Mouse (Mus musculus) stomach, postnatal 0 days (tissue): Measurements from ENCODE around the gene Lrmda. TPM values are rescaled to one million over a fixed set of nuclear protein-coding genes. Genes with fewer than 3 reads are reported as not detected.

Source experiments
- ATAC-seq: fragments of 200-750 bp; cut with Nextera tagmentation; 2 replicates; pipeline ENCODE4 v1.8.0; 2017; ENCODE audit not compliant: low FRiP score, low TSS enrichment
- DNase-seq: peaks from one replicate; pipeline ENCODE4 v3.0.0-alpha.2; 2016; ENCODE audit warnings: low spot score
- H3K27ac ChIP-seq: fragments of 300-500 bp; sonication (generic); replicated peaks from 2 replicates; pipeline ENCODE4 v1.5.1; 2014; ENCODE audit warnings: mild to moderate bottlenecking, control low read depth
- H3K27me3 ChIP-seq: fragments of 300-500 bp; sonication (generic); 2 replicates; pipeline ENCODE4 v1.6.1; 2014; ENCODE audit warnings: low read length; ENCODE audit not compliant: control insufficient read depth, insufficient read depth
- H3K36me3 ChIP-seq: fragments of 300-500 bp; sonication (generic); 2 replicates; pipeline ENCODE4 v1.6.1; 2014; ENCODE audit warnings: low read length, mixed read lengths; ENCODE audit not compliant: control insufficient read depth, insufficient read depth
- H3K4me1 ChIP-seq: fragments of 300-500 bp; sonication (generic); replicated peaks from 2 replicates; pipeline ENCODE4 v1.6.1; 2014; ENCODE audit warnings: antibody characterized with exemption; ENCODE audit not compliant: control insufficient read depth, insufficient read depth
- H3K4me2 ChIP-seq: fragments of 300-500 bp; sonication (generic); replicated peaks from 2 replicates; pipeline ENCODE4 v1.6.1; 2014; ENCODE audit warnings: low read depth, mild to moderate bottlenecking, control low read depth, moderate library complexity
- H3K4me3 ChIP-seq: fragments of 300-500 bp; sonication (generic); 2 replicates; pipeline ENCODE4 v1.5.1; 2014; ENCODE audit warnings: low read depth, low read length, control low read depth
- H3K9ac ChIP-seq: fragments of 300-500 bp; sonication (generic); 2 replicates; pipeline ENCODE4 v1.6.1; 2014; ENCODE audit warnings: mild to moderate bottlenecking, low read length, control low read depth, mixed read lengths
- H3K9me3 ChIP-seq: fragments of 300-500 bp; sonication (generic); 2 replicates; pipeline ENCODE4 v1.6.1; 2016; ENCODE audit warnings: low read length; ENCODE audit not compliant: control insufficient read depth
- CTCF ChIP-seq: IDR thresholded peaks from 2 replicates; pipeline ENCODE4 v1.5.1; 2016; ENCODE audit warnings: antibody characterized with exemption, low read depth, mild to moderate bottlenecking, moderate library complexity
- EP300 ChIP-seq: optimal IDR thresholded peaks from 2 replicates; pipeline ENCODE3; 2016; ENCODE audit warnings: antibody characterized with exemption
- WGBS: fragments of 180-500 bp; shearing (Covaris S2); extraction: QIAGEN DNeasy Blood & Tissue Kit; methylation state at CpG from one replicate; pipeline ENCODE4 v1.1.7; 2014; 5-methylcytosine and 5-hydroxymethylcytosine counted together
- polyA plus RNA-seq: library from polyadenylated mRNA; unstranded; fragments of >200 nt; fragmentation: Nextera tagmentation; extraction: Ambion mirVana; gene quantifications from 2 replicates; pipeline ENCODE4 v1.2.1, GENCODE M21; 2015

The Lrmda gene
- polyA plus RNA-seq, 1 experiment from 2014 or later: 0.39 TPM

DNA sequence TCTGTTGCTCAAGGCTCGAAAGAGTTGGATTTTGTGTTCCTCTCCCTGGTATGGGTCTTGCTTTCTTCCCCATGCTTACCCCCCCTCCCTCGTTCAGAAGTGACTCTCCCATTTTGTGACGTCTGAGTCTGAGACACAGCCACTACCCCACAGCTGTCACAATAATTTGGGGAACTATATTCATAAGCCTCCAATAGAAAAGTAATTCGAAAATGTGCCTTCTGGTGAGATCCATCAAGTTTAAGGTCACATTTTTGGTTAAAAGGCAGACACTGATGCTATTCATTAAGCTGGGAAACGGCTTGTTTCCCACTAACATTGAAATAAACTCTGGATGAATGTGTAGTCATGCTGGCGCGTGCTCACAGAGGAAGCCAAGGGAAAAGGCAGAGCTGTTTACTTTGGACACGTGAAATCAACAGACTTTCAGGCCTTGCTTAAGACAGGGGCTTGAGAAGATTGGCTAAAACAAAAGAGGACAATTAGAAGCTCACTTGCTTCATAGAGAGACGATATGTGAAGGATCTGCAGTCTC, 795.4 kb downstream of the Lrmda start:
- H3K27me3 ChIP-seq: no peaks in the 10 kb centered on the region
- ATAC-seq (peak; percentile 47; the same call in 1 of the 2 replicates), DNase-seq (no peak)
- no peak overlapping the region for H3K4me3 ChIP-seq
- TF ChIP-seq EP300 (no peak), CTCF (no peak)
- WGBS: 27% methylated on average over 9 of the region's 9 CpGs
- no peak overlapping the region for H3K4me2 ChIP-seq
- no peaks in the 10 kb centered on the region for H3K36me3 ChIP-seq
- no peak overlapping the region for H3K9ac ChIP-seq
- H3K27ac ChIP-seq: peak overlapping the region; percentile 8
- H3K4me1 ChIP-seq: no peaks in the 10 kb centered on the region
- no peaks in the 10 kb centered on the region for H3K9me3 ChIP-seq

- 74% methylated on average over 6 of the region's 6 CpGs for WGBS
- H3K4me2 ChIP-seq: no peak overlapping the region
- H3K9me3 ChIP-seq: no peaks in the 10 kb centered on the region
- no peaks in the 10 kb centered on the region for H3K36me3 ChIP-seq
- no peaks in the 10 kb centered on the region for H3K27me3 ChIP-seq
- H3K9ac ChIP-seq: no peak overlapping the region
- TF ChIP-seq EP300: no peak
- TF ChIP-seq CTCF: peak; percentile 68
- DNase-seq: peak; percentile 32
- ATAC-seq: no peak
- H3K4me3 ChIP-seq: no peak overlapping the region
- H3K27ac ChIP-seq: no peak overlapping the region
- no peaks in the 10 kb centered on the region for H3K4me1 ChIP-seq
Measured at GRCm38 (mm10) chr14:22817346-22818201, 798.1 kb downstream of the Lrmda start.

DNA sequence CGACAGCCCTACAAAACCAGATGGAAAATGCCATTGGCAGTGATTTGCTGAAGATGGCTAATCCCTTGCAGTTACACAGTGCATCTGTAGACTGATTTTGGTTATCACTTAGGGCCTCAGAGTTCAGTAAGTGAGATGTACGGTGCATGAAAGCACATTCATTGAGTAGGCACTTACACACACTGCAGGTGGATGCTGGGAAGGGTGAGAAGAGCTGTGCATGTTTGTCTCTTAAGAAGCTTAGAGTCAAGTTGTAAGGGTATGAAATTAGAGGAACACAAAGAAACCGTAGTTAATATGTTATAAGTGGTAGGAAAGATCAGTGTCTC, 798.7 kb downstream of the Lrmda start:
- ATAC-seq: no peak
- Histone ChIP-seq H3K9ac (no peak overlapping the region), H3K4me1 (no peaks in the 10 kb centered on the region), H3K9me3 (no peaks in the 10 kb centered on the region), H3K4me2 (no peak overlapping the region), H3K27me3 (no peaks in the 10 kb centered on the region), H3K27ac (no peak overlapping the region), H3K4me3 (no peak overlapping the region), H3K36me3 (no peaks in the 10 kb centered on the region)
- no peak for TF ChIP-seq CTCF
- TF ChIP-seq EP300: no peak
- no peak for DNase-seq
- WGBS: 64% methylated on average over 3 of the region's 3 CpGs

GRCm38 (mm10) chr14:22822942-22823341, 803.4 kb downstream of the Lrmda start:
- H3K27me3 ChIP-seq: no peaks in the 10 kb centered on the region
- no peak for ATAC-seq

DNA sequence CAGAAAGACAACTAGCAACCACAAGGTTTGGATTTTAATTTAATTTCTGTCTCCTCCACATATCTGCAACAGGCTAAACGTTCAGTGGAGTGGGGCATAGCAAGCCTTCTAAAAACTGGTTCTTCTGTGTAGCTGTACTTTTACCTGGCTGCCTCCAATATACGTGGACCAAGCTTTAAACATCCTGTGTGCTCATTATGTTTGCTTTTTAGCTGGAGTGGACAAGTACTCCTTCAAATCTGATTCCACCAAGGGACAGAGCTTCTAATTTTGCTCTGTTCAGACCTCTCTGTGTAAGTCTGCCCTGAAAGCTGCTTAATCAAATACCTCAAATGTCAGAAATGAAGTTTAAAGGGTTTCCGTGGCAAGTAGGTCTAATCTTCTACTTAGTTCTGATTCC, 807.3 kb downstream of the Lrmda start:
- Histone ChIP-seq H3K27ac (no peak overlapping the region), H3K9me3 (no peaks in the 10 kb centered on the region), H3K27me3 (no peaks in the 10 kb centered on the region), H3K4me1 (no peaks in the 10 kb centered on the region), H3K9ac (no peak overlapping the region), H3K4me3 (no peak overlapping the region), H3K36me3 (no peaks in the 10 kb centered on the region), H3K4me2 (no peak overlapping the region)
- ATAC-seq (no peak), DNase-seq (no peak)
- TF ChIP-seq EP300 (no peak), CTCF (no peak)
- WGBS: 59% methylated on average over 3 of the region's 3 CpGs

More at GRCm38 (mm10) chr14:22822942-22823341, 803.4 kb downstream of the Lrmda start:
- no peak overlapping the region for H3K4me3 ChIP-seq
- no peak overlapping the region for H3K9ac ChIP-seq
- TF ChIP-seq CTCF: no peak
- no peak for TF ChIP-seq EP300
- no peak for DNase-seq
- H3K36me3 ChIP-seq: no peaks in the 10 kb centered on the region
- H3K27ac ChIP-seq: no peak overlapping the region
- H3K4me1 ChIP-seq: no peaks in the 10 kb centered on the region
- no peak overlapping the region for H3K4me2 ChIP-seq
- 49% methylated on average over 3 of the region's 3 CpGs for WGBS
- no peaks in the 10 kb centered on the region for H3K9me3 ChIP-seq

DNA sequence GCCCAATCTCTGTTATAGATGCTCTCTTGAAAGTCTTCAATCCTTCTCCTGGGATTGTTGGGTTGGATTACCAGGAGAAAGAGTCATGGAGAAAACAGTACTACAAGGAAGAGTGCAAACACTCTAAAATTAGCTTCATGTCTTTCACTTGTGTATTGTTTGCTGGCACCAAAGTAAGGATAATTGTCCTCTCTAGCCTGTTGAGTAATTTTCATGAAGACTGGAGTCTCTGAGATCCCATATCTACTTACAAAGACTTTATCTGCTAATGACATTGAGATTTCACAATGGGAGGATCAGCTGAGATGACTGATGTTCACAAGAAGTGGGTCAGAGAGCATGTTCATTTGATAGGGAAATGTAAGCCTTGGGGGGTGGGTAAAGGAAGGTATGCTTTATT, 817.5 kb downstream of the Lrmda start:
- Histone ChIP-seq H3K27me3 (no peaks in the 10 kb centered on the region), H3K9me3 (no peaks in the 10 kb centered on the region), H3K4me3 (no peak overlapping the region), H3K4me1 (no peaks in the 10 kb centered on the region), H3K27ac (no peak overlapping the region), H3K36me3 (no peaks in the 10 kb centered on the region), H3K4me2 (no peak overlapping the region), H3K9ac (no peak overlapping the region)
- TF ChIP-seq CTCF (no peak), EP300 (no peak)
- ATAC-seq: no peak
- DNase-seq: no peak
